Mouse (Mus musculus) kidney, postnatal 25 days (tissue): Measurements from ENCODE around the gene Lbx1.
A peak's percentile ranks its signal among the peaks of the same experiment; 100 is the strongest.

Source experiments
- DNase-seq, 2 experiments: peaks; one replicate each; pipeline ENCODE4 v3.0.0; 2021; ENCODE audit warnings: mixed read lengths in 2 of 2

Gene Lbx1

GRCm38 (mm10) chr19:45209776-45210422, 25.7 kb downstream of the Lbx1 start:
- DNase-seq, result peak in 1 of 2 experiments; percentile 26

GRCm38 (mm10) chr19:45209191-45209590, 26.4 kb downstream of the Lbx1 start:
- DNase-seq, result peak in 1 of 2 experiments; percentile 7

GRCm38 (mm10) chr19:45208438-45209060, 27.1 kb downstream of the Lbx1 start:
- DNase-seq, result peak in 1 of 2 experiments; percentile 20

GRCm38 (mm10) chr19:45207662-45208437, 27.8 kb downstream of the Lbx1 start:
- DNase-seq, result peak; percentile 42 to 47

GRCm38 (mm10) chr19:45207153-45207552, 28.5 kb downstream of the Lbx1 start:
- DNase-seq, result peak in 1 of 2 experiments; percentile 20

GRCm38 (mm10) chr19:45205311-45206105, 30.1 kb downstream of the Lbx1 start:
- peak in 1 of 2 experiments; percentile 29 for DNase-seq

GRCm38 (mm10) chr19:45196967-45197366, 38.6 kb downstream of the Lbx1 start:
- no peak for DNase-seq

- DNase-seq, result no peak
These were observed 41.0 kb downstream of the Lbx1 start for GRCm38 (mm10) chr19:45194651-45195050.
